Mouse (Mus musculus) gastrocnemius, adult 18-20 months (tissue): Measurements from ENCODE around the gene Asna1. TPM values are rescaled to one million over a fixed set of nuclear protein-coding genes. Genes with fewer than 3 reads are reported as not detected.
A peak's percentile ranks its signal among the peaks of the same experiment; 100 is the strongest.

Experiments used
- DNase-seq: peaks from one replicate; pipeline ENCODE4 v3.0.0; 2021; ENCODE audit warnings: low spot score
- total RNA-seq, 2 experiments: library from RNA; stranded (reverse); gene quantifications; 2 replicates each; pipeline ENCODE4 v1.2.3; 2021

The Asna1 gene
- total RNA-seq, 2 experiments from 2014 or later: 53.6 to 58.0 TPM

DNA sequence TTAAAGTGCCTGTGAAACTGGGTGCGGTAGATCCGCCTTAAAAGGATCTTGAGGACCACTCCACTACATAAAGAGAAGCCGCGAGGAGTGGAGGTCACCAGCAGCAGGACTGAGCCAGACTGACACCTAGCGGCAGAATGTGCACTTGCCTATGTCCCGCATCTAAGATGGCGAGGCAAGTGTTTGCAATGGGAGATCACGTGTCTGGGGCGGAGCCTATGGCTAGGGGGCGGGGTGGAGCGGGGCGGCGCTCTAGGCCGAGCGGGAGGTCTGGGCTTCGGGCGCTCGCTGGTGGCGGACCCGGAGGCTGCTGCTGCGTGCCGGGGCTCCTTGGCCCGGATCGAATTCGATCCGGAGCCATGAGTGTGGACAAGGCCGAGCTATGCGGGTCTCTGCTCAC, 34.7 kb downstream of the Asna1 start, which contains the start of gene Hook2:
TSS of gene Hook2 (plus strand) at position 255 of the 400 bp plus-strand sequence.
- peak; percentile 97 for DNase-seq

DNA sequence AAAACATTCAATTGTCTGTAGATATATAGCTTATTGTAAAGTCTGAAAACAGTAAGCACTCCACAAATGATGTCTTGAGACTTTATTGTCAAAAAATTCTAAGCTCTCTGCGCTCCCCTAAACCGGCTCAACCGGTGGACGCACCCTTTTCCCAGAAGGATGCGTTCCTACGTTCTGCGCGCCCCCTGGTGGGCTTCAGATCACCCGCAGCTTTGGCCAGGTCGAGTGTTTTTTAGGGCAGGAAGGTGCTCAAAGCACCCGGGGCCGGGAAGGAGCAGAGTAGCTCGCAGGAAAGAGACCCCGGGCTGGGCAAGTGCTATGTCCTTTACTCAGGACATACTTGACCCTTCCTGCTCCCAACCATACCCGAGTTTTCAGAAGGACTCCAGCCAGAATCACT, 35.3 kb downstream of the Asna1 start:
- DNase-seq: peak; percentile 96

DNA sequence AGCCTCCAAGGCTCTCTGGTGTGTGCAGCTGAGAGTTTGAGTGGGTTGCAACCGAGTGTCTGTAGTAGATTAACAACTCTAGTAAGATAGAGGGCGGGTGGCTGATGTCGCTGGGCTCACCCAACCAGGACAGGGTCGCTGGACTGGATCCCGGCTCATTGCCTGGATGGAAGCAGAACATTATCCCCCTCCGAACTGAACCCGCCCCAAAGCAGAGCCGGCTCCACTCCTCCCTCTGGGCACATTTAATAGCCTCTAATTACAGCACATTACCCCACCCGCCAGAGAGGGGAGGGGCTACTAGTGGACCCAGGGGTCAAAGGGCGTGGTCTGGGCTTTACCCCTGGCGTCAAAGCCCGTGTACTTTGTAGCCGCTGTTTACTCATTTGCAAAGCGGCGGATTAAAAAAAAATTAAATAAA, 35.8 kb downstream of the Asna1 start:
- peak; percentile 80 for DNase-seq

DNA sequence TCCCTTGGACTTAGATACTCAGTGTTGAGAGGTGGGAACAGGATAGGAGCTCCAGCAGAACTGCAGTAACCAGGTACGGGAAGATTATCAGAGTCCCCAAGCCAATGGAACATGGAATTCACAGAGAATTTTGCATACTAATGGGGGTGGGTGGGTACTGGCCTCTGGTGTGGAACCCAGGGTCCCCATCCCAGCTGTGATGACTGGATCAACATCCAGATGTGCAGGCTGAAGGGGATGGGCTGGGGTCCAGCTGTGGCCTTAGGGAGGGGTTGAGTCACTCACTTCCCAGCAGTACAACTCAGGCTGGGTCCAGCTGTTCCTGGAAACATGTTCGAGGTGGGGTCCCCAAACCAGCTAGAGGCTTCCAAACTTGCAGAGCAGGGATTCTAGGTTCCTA, 37.2 kb downstream of the Asna1 start:
- DNase-seq: no peak

DNA sequence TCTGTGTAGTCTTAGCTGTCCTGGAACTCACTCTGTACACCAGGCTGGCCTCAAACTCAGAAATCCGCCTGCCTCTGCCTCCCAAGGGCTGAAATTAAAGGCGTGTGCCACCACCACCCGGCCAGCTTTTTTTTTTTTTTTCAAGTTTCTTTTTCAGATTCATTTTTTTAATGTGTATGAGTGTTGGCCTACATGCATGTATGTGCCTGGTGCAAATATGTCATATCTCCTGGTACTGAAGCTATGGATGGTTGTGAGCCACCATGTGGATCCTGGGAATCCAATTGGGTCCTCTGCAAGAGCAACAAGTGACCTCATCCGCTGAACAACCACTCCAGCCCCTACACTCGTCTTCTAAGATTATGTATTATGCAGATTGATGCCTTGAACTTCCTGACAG, 37.7 kb downstream of the Asna1 start:
- no peak for DNase-seq

DNA sequence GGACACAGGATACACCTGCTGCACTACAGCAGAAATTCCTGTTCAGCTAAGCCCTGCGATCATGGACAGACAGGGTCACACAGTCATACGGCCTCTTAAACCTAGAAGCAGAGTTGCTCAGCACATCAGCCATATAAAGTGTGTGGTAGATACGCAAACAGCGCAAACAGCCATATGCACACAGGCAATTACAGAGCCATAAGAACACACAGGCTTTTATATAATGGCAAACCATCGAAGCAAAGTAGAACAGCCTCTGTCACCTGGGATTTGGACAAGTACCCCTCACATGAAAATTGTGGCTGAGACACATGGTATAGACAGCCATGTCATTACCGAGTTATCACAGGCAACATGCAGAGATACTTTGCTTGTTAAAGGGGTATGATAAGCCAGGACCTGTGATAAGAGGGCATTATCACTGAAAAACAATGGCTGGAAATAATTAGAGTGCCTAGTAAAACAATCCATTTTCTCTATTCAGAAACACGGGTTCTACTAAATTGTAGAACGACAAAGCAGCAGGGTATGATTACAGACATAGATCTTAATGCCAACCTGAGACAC, 38.6 kb downstream of the Asna1 start:
- DNase-seq: no peak

DNA sequence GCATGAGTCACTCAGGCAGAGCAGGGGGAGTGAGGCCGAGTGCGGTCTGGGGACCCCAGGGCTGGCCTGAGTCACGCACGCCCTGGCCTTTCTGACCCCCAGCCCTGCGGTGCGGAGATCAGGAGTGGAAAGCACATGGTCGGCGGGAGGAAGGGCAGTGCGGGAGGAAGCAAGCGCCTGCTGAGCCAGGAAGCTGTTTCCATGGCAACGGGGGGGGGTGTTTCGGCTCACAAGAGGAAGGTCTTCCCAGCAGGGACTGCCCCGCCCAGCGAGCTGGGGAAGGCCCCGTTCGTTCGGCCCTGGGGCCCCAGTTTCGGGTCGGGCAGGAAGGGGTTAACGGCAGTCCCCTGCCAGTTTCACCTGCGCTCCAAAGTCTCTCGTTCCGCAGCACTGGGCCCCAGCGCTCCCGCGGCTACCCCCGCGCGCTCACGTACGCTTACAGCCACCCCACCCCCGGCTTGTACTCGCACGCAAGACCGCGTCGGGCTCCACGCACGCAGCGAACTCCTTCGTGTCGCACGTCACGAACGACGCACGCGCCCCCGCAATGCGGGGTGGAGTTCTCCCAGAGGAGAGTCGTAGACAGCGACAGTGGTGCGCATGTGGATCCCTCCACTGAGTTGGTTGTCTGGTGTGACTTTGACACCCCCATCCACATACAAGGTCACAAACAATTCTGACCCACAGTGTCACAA, 39.2 kb downstream of the Asna1 start:
- peak; percentile 76 for DNase-seq

DNA sequence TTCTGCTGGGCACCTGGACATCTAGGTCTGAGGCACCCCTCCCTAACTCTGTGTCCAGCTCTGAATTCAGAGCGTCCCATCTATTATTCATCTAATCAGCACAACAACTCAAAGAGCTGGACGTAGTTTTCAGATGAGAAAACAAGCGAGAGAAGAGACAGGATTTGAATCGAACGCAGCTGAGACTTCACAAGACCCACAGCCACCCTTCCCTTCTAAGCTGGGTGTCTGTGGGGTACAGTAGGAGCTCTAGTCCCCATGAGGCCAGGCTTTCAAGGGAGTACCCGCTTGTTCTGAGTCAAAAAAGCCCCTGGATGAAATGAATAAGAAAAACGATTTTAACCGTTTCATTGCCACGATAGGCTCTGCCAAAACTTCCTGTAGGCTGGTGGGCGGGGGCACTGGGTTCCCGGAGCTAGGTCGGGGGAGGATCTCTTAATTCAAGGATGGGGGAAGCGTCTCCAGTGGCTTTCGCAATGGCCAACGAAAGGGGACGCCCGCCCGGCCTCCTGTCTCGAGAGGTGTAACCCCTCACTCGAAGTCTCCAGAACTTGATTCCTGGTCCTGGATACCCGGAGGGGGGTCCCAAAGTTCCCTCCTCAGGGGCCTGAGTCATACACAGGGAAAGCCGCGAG, 39.9 kb downstream of the Asna1 start:
- no peak for DNase-seq

DNA sequence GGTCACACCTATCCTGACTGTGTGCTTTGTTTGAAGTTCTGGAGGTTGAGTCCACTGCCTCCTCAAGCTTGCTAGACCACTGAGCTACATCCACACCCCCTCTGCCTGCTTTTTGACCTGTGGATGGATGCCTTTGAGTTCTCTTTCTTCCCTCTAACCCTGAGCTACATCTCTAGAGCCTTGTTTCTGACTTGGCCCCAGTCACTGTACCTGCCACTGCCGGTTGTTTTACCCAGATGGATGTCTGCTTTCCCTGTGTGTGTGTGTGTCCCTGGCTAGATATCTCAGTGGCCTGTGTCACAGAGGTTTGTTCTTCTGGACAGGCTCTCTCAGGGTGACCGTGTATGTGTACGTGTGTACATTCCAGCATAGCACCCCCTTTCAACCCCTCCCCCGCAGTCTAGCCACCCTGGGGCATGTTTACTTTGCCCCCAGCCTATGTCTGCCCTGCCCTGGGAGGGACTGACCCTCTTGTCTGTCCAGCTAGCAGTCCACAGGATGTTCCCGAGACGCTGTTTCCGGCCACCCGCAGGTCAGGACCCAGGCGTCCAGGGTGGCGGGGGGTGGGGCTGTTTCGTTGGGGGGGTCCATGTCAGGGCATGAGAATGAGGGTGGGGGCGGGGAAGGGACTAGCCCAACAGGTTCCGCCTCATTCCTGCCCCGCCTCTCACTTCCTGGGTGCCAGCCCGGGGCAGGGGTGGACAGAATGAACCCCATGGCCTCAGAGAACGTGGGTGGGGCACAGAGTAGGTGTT, 40.6 kb downstream of the Asna1 start:
- no peak for DNase-seq

DNA sequence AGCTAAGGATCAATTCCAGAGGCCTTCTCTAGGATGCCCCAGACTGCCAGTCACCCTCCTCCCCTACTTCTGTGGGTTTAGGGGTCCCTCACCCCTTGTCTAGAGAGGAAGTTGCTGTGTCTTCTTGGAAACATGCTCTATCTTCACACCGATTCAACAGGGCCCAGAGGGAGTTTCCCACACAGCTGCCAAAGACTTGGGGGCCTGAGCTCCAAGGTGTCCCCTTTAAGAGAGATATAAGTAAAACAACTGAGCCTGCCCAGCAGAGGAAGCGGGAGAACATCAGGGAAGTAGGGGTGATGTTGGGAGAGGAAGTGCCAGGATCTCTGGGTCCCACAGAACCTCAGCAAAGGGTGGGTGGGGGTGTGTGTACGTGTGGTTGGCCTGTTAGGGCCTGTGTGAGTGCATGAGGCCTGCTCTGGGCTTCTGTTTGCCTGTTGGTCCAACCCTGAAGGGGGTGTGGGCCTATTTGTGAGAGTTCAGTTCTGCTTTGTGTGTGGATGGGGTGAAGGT, 42.5 kb downstream of the Asna1 start:
- DNase-seq: no peak

DNA sequence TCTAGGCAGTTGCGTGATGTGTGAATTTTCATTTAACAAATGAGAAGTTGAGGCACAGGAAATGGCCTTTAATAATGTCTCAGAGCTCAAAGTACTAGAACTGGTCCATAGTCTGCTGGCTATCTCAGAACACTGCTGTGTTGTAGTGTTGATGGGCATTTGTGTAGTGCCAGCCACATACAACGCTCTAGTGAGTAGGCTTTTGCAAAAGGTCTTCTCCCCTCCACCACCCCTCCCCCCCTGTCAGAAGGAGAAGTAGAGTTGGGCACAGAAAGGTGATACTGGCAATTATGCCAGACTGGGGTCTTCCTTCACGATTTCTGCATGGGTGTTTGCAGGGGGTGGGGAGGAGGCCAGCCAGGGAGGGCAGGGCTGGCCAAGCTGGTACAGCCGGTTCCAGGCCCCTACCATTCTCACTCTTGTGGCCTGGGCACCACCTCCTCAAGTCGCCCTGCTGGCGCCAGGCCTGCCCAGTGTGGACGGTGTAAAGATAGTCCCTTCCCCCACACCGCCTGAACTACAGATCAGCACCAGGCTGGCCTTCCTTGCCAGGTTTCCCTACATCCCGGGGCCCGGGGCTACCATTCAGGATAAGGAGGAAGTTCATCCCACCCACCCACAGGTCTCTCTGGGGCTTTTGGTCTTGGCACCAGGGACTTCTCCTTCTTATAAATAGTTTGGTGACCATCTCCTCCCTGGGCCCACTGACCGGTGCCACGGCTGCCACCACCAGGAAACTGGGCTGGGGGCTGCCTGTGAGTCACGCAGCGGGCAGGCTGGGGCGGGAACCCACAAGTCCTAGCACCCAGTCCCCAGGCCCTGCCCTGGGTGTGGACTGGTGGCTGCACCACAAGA, 43.2 kb downstream of the Asna1 start:
- DNase-seq: no peak

DNA sequence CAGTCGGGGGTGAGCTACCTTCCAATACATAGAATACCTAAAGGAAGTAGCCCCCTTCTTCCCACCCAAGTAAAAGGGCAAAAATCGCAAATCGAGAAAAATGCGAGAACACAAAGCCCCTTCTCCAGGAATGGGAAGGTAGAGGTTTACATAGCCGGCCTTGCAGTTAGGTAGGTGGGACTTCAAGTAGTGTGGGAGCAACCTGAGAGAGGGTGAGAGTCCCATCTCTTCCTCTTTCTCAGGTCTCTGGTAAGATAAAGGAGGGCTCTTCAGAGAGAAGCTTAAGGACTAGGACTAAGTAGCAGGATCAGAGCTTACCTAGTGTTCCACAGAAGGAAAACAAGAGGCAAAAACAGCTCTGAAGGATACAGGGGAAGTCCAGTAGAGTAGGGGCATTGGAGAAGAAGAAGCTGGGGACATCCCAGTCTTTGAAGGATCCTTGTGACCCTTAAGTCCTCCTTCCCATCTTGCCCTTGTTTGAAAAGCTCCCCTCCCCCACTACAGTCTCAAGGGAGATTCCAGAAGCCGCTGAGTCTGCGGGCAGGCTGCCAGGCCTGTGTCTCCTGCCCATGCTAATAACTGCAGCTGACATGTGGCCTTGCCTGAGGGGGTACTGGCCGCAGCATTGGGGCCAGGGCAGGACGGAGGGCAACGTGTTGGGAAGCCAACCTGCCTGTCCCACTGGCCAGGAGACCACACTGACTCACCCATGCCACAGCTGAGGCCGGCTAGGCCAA, 44.3 kb downstream of the Asna1 start:
- peak; percentile 72 for DNase-seq

DNA sequence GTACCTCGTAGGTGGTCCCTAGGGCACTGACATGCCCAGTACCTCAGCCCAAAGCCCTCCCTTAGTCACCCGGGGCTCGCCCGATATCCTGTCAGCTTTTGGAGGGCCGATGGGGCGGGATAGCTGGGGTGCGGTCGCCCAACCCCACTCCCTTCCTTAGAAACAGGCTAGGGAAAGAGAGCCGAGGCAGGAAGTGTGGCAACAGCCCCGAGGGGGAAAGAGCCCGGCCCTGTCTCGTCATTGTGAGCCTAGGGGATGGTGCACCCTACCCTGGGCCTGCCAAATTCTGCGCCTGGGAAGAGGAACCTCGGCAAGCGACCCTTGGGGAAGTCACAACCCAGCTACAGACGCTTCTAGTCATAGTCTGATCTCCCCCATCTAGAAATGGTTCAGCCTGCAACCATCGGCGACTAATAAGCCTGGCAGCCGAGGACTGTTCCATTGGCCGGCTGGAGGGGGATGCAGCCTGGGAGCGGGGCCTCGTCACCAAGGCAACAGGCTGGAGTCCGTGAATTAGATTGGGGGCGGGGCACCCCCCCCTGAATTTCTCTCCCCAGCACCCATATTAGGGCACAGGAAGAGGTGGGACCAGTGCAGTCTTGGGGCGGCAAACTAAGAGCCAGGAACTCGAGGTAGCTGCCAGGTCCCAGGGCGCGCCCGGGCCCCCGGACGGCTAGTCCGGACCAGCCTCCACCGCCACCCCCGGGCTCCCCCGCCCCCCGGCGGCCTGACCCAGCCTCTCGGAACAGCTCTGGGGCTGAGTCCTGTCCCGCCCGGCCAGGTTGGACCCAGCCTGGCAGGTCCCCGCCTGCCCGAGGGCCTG, 45.3 kb downstream of the Asna1 start:
- peak; percentile 92 for DNase-seq

DNA sequence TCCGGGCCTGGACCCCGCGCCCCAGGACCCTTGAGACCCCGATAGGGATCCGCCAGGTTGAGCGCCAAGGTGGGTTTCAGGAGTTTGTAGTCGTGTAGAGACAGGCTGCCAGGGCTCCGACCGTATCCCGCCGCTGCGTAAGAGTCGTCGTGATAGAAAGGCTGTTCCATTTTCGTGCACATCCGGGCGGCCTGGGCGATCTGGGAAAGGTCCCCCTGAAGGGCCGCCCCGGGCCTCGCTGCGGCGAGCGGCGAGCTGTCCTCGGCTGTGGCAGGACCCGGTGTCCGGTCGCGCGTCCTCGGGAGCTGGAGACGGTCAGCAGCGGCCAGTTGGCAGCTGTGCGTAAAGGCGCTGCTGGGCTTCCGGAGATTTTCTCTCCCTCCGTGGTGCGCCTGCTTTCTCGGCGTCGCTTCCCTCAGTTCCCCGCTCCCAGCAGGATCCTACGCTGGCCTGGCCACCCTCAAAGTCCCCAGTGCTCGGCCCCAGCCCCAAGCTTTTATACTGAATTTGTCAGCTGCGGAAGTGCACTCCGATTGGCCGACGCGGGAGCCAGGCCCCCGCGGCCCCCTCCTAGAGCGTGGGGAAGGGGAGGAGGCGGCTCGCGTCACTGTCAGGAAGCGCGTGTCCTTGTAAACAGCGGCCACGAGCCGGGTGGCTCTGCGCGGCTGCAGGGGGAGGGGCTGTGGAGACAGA, 46.7 kb downstream of the Asna1 start, which contains the start of gene Junb:
TSS of gene Junb (minus strand) at position 471 of the 693 bp plus-strand sequence.
- DNase-seq: peak; percentile 96

DNA sequence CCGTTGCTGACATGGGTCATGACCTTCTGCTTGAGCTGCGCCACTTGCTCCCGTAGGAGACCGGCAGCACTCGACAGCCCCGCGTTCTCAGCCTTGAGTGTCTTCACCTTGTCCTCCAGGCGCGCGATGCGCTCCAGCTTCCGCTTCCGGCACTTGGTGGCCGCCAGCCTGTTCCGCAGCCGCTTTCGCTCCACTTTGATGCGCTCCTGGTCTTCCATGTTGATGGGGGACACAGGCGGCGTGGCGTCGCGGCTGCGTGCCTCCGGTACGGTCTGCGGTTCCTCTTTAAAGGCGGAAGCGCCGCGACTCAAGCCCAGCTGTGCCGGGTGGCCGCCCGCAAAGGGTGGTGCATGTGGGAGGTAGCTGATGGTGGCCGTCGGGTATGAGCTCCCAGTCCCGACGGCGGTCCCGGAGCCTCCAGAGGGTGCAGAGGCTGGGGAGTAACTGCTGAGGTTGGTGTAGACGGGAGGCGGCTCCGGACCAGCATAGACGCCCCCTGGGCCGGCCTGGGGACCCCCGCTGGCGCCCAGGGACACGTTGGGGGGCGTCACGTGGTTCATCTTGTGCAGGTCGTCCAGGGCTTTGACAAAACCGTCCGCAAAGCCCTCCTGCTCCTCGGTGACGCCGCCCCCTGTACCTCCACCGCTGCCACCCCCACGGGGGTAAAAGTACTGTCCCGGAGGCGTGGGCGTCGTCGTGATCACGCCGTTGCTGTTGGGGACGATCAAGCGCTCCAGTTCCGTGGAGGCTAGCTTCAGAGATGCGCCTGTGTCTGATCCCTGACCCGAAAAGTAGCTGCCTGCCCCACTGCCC, 47.4 kb downstream of the Asna1 start:
- DNase-seq: peak; percentile 64

DNA sequence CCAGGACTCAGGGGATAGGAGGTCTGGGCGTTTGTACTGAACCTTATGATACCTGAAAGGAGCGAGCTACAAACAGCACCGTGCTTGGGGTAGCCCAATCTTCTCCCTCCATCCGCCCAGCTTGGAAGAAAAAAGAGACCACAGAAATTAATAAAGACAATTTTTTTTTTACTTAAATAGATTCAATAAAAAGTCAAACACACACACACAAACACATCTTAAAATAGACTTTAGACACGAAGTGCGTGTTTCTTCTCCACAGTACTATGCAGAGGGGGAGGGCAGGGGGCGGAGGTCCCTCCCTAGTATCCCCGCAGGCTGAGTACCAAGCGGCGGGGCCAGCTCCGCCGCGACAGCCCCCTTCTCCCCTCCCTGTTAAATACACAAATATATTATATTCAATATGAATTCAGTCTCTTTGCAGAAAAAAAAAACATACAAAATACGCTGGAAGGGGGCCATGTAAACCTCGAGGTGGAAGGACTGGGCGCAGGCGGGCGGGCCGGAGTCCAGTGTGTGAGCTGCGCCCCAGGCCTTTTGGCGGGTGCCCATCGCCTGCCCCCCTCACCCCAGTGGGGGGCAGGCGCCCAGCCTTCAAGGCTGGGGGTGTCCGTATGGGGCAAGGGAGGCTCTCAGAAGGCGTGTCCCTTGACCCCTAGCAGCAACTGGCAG, 48.2 kb downstream of the Asna1 start:
- no peak for DNase-seq
